Mouse (Mus musculus) testis, adult 2 months (tissue): Measurements from ENCODE around the gene Cul4b. TPM values are rescaled to one million over a fixed set of nuclear protein-coding genes. Genes with fewer than 3 reads are reported as not detected.

ENCODE experiments used
- H3K27ac ChIP-seq: fragments of 200-500 bp; 2 replicates; pipeline ENCODE4 v1.5.1; 2012; ENCODE audit warnings: low read depth, low read length; ENCODE audit not compliant: control insufficient read depth, insufficient read depth
- H3K27me3 ChIP-seq: fragments of 200-500 bp; 2 replicates; pipeline ENCODE4 v1.6.1; 2012; ENCODE audit warnings: mild to moderate bottlenecking, low read length, moderate library complexity; ENCODE audit not compliant: control insufficient read depth, insufficient read depth
- H3K36me3 ChIP-seq: fragments of 200-500 bp; 2 replicates; pipeline ENCODE4 v1.6.1; 2012; ENCODE audit warnings: mild to moderate bottlenecking, low read length; ENCODE audit not compliant: control insufficient read depth, insufficient read depth
- H3K4me1 ChIP-seq: fragments of 200-500 bp; 2 replicates; pipeline ENCODE4 v1.6.1; 2012; ENCODE audit warnings: low read length; ENCODE audit not compliant: control insufficient read depth, insufficient read depth
- H3K4me3 ChIP-seq: fragments of 200-500 bp; 2 replicates; pipeline ENCODE4 v1.5.1; 2012; ENCODE audit warnings: low read depth, mild to moderate bottlenecking, low read length, moderate library complexity, mixed read lengths; ENCODE audit not compliant: control insufficient read depth
- CTCF ChIP-seq: fragments of 200-500 bp; IDR thresholded peaks from 2 replicates; pipeline ENCODE4 v1.5.1; 2012; ENCODE audit warnings: low read depth, mild to moderate bottlenecking, inconsistent platforms, low read length, moderate library complexity; ENCODE audit not compliant: control insufficient read depth, insufficient read depth, insufficient replicate concordance
- POLR2A ChIP-seq: fragments of 200-500 bp; IDR thresholded peaks from 2 replicates; pipeline ENCODE4 v1.6.1; 2012; ENCODE audit warnings: low read depth, mild to moderate bottlenecking, inconsistent platforms, low read length, moderate library complexity; ENCODE audit not compliant: control insufficient read depth
- polyA plus RNA-seq: library from polyadenylated mRNA; depleted of rRNA; stranded (reverse); fragments of >200 nt; gene quantifications from 2 replicates; pipeline ENCODE4 v1.2.3, GENCODE M21; 2012

Cul4b gene
- polyA plus RNA-seq, 1 experiment = 13.8 TPM

- Histone ChIP-seq H3K4me1 (no peaks in the 10 kb centered on the region; the same call in 1 of the 2 replicates), H3K36me3 (no peaks in the 10 kb centered on the region), H3K27ac (0 out of 2 replicates have a peak overlapping the region, but pooled peaks have one; percentile 8), H3K27me3 (no peaks in the 10 kb centered on the region), H3K4me3 (no peak overlapping the region)
- TF ChIP-seq CTCF = no peak
- TF ChIP-seq POLR2A = no peak
These were observed 5.1 kb upstream of the Cul4b start for GRCm38 (mm10) chrX:38581140-38581539.

GRCm38 (mm10) chrX:38566521-38567205 is 9.3 kb downstream of the Cul4b start:
- no peaks in the 10 kb centered on the region for H3K36me3 ChIP-seq
- H3K4me1 ChIP-seq = peaks cover 5% of the 10 kb centered on the region; the same call in 1 of the 2 replicates
- H3K27ac ChIP-seq = no peak overlapping the region
- H3K27me3 ChIP-seq = no peaks in the 10 kb centered on the region
- TF ChIP-seq CTCF (no peak), POLR2A (no peak)
- no peak overlapping the region; the same call in 1 of the 2 replicates for H3K4me3 ChIP-seq

- Histone ChIP-seq H3K27me3 (no peaks in the 10 kb centered on the region), H3K36me3 (no peaks in the 10 kb centered on the region), H3K4me1 (peaks cover 5% of the 10 kb centered on the region; the same call in 1 of the 2 replicates), H3K4me3 (peak overlapping the region; percentile 82), H3K27ac (peak overlapping the region; percentile 66)
- TF ChIP-seq CTCF = no peak
- no peak for TF ChIP-seq POLR2A
These were observed 10.8 kb downstream of the Cul4b start for GRCm38 (mm10) chrX:38565176-38565542.

- TF ChIP-seq POLR2A (no peak), CTCF (no peak)
- peak overlapping the region; percentile 91 for H3K4me3 ChIP-seq
- peak overlapping the region; percentile 87 for H3K27ac ChIP-seq
- H3K4me1 ChIP-seq = peaks cover 5% of the 10 kb centered on the region; the same call in 1 of the 2 replicates
- H3K27me3 ChIP-seq = no peaks in the 10 kb centered on the region
- H3K36me3 ChIP-seq = no peaks in the 10 kb centered on the region
These were observed 11.3 kb downstream of the Cul4b start for GRCm38 (mm10) chrX:38564542-38565175.

GRCm38 (mm10) chrX:38563941-38564541 is 12.0 kb downstream of the Cul4b start:
- Histone ChIP-seq H3K36me3 (no peaks in the 10 kb centered on the region), H3K4me3 (peak overlapping the region; percentile 91), H3K27me3 (no peaks in the 10 kb centered on the region), H3K27ac (peak overlapping the region; percentile 69), H3K4me1 (peaks cover 5% of the 10 kb centered on the region; the same call in 1 of the 2 replicates)
- TF ChIP-seq CTCF (no peak), POLR2A (no peak)

- no peak overlapping the region for H3K4me3 ChIP-seq
- TF ChIP-seq CTCF = no peak
- no peak for TF ChIP-seq POLR2A
- no peaks in the 10 kb centered on the region for H3K4me1 ChIP-seq
- no peaks in the 10 kb centered on the region for H3K27me3 ChIP-seq
- H3K36me3 ChIP-seq = no peaks in the 10 kb centered on the region
- no peak overlapping the region for H3K27ac ChIP-seq
These were observed 22.7 kb downstream of the Cul4b start for GRCm38 (mm10) chrX:38553255-38553654.

- Histone ChIP-seq H3K27ac (no peak overlapping the region), H3K4me3 (no peak overlapping the region), H3K27me3 (no peaks in the 10 kb centered on the region), H3K36me3 (no peaks in the 10 kb centered on the region), H3K4me1 (no peaks in the 10 kb centered on the region)
- TF ChIP-seq CTCF (no peak), POLR2A (no peak)
These were observed 61.4 kb downstream of the Cul4b start for GRCm38 (mm10) chrX:38514556-38514955.
